Mouse (Mus musculus) kidney, adult 2 months (tissue): ENCODE data around the gene Jag2.

ENCODE experiments used
- CTCF ChIP-seq: fragments of 200-500 bp; conservative IDR thresholded peaks from 2 replicates; pipeline ENCODE4 v1.5.1; 2011; ENCODE audit warnings: low read depth, mild to moderate bottlenecking, control low read depth, low read length, moderate library complexity, mixed read lengths; ENCODE audit not compliant: insufficient read depth, insufficient read length
- POLR2A ChIP-seq: fragments of 200-500 bp; IDR thresholded peaks from one replicate; pipeline ENCODE4 v1.6.1; 2011; ENCODE audit warnings: low read depth, low read length, control low read depth

DNA sequence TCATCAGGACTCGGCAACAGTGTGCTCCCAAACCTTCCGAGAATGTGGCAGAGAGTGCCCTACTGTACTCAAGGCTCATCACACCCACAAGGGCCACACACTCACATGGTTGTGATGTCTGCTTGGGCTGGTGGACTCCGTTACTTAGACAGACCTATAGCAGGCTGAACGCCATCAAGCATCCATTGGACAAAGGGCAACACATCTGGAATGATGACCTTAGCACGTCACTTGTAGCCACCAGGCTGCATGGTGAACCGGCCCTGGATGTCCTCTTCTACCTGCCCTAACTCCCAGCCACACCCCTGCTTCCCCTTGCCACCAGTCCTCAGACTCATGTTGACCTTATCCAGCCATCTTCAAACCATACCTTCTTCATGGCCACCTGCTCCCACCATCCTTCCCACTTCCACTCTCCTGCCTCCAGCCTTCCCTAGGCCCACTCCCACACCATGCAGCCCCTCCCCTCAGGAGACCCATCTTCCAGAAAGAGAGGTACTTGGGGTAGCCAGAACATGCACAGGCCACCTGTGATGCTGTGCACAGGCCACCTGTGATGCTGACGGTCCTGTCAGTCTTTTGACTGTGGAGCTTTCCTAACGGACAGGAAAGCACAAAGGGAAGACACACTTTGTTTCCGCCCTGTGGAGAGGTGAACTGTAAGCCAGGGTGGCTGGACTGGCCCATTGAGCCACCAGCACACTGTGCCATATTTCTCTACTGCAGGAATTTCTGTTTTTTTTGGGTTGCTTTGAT lies 70.8 kb downstream of the Jag2 start:
- TF ChIP-seq CTCF (no peak), POLR2A (no peak)
